Mouse (Mus musculus) embryonic stem cell, embryonic (primary cell): Measurements from ENCODE around the gene Ppp1r14d.

Experiments
- CTCF ChIA-PET, 4 experiments: fragments of 300-600 bp in 2 of 4; fragments of 350-600 bp in 2 of 4; sonication (Branson Sonifier 250); formaldehyde crosslinking; loops; one replicate each; lab custom pipeline; 2022; ENCODE audit warnings: inconsistent platforms in 2 of 4; lab: Charles Lee
- POLR2A ChIA-PET, 4 experiments: fragments of 300-600 bp in 2 of 4; fragments of 350-600 bp in 2 of 4; sonication (Branson Sonifier 250); formaldehyde crosslinking; loops; one replicate each; lab custom pipeline; 2022; ENCODE audit warnings: antibody characterized with exemption in 4 of 4, inconsistent platforms in 1 of 4; lab: Charles Lee

Ppp1r14d gene

DNA sequence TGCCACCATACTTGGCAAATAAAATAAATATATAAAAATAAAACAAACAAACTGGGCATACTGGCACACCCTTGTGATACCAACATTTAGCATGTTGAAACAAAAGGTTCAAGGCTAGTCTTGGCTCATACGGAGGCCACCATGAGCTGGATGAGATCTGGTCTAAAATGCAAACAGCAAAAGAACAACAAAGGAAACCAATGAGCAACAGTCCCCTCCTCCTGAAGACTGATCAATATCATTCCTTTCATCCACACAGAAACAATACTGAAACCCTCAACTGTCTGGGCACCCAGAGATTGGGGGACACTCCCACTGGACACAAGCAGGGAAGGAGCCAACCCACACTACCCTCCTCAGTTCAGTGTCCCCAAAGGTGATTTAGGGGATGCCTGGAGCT, 32.2 kb downstream of the Ppp1r14d start:
- ChIA-PET CTCF (interaction anchor here in 2 of 4 experiments (0.7 to 1.3 kb wide), 3 partner anchors 8 to 30 kb away, joined by 3 to 5 read pairs (median 3); no protein-coding TSS in a partner anchor), POLR2A (interaction anchor here in 1 of 4 experiments (0.9 to 1.4 kb wide), 2 partner anchors 27 to 53 kb away, joined by 3 to 6 read pairs; no protein-coding TSS in a partner anchor)

- CTCF ChIA-PET = interaction anchor here in 2 of 4 experiments (0.7 to 2.3 kb wide), 4 partner anchors 8 to 92 kb away, joined by 3 to 7 read pairs (median 4); partner anchors contain the start of gene Vps18 (in 2 of the 2)
- POLR2A ChIA-PET = interaction anchor here in 2 of 4 experiments (0.6 to 4.3 kb wide), 10 partner anchors 9 to 453 kb away, joined by 3 to 12 read pairs (median 3); partner anchors contain the start of genes Ino80 (in 1 of the 2), Spint1 (in 1 of the 2) and Vps18 (in 1 of the 2)
Observed at GRCm38 (mm10) chr2:119196316-119197108, 33.2 kb downstream of the Ppp1r14d start.

DNA sequence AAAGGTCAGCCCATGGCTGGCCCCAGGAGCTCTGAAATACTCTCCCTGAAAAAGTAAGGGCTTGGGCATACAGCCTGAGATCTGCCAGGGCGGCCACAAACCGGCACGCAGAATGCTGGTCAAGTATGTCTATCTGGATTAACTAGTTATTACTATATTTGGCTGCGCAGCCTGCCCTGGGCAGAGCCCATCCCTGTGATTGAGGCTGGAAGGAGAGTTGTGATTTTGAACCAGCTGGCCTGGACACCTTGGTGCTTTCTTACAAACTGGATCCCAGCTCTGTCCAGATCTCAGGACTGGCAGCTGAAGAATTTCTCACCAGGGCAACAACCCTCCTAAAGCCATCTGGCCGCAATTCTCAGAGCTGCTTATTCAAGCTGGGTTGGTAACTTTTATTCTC, 35.6 kb downstream of the Ppp1r14d start:
- CTCF ChIA-PET = interaction anchor here in 2 of 4 experiments (0.7 to 2.3 kb wide), 3 partner anchors 8 to 94 kb away, joined by 3 to 7 read pairs (median 6); partner anchors contain the start of gene Vps18 (in 2 of the 2)
- POLR2A ChIA-PET = interaction anchor here in 1 of 4 experiments (0.7 to 4.3 kb wide), 6 partner anchors 9 to 95 kb away, joined by 3 to 12 read pairs (median 4); partner anchors contain the start of genes Ppp1r14d and Vps18

- POLR2A ChIA-PET = interaction anchor here in 2 of 4 experiments (0.6 to 1.0 kb wide), 4 partner anchors 30 to 60 kb away, joined by 3 to 9 read pairs (median 4); no protein-coding TSS in a partner anchor
- CTCF ChIA-PET = no interaction called here
Observed at GRCm38 (mm10) chr2:119190969-119191368, 38.7 kb downstream of the Ppp1r14d start.

GRCm38 (mm10) chr2:119189029-119189710, 40.5 kb downstream of the Ppp1r14d start:
- ChIA-PET POLR2A (interaction anchor here in 3 of 4 experiments (0.7 to 1.4 kb wide), 14 partner anchors 12 to 143 kb away, joined by 3 to 7 read pairs (median 3); no protein-coding TSS in a partner anchor), CTCF (interaction anchor here (0.5 to 3.4 kb wide), 47 partner anchors 8 to 1350 kb away, joined by 3 to 21 read pairs (median 4); partner anchors contain the start of genes Vps18 (in 2 of the 4), Gchfr (in 1 of the 4), Gm14137 (in 1 of the 4) and Rhov (in 1 of the 4))

- POLR2A ChIA-PET = interaction anchor here in 1 of 4 experiments (0.6 kb wide), 1 partner anchor 1680 kb away, joined by 3 read pairs; no protein-coding TSS in a partner anchor
Observed at GRCm38 (mm10) chr2:119182914-119183313, 46.8 kb downstream of the Ppp1r14d start.

DNA sequence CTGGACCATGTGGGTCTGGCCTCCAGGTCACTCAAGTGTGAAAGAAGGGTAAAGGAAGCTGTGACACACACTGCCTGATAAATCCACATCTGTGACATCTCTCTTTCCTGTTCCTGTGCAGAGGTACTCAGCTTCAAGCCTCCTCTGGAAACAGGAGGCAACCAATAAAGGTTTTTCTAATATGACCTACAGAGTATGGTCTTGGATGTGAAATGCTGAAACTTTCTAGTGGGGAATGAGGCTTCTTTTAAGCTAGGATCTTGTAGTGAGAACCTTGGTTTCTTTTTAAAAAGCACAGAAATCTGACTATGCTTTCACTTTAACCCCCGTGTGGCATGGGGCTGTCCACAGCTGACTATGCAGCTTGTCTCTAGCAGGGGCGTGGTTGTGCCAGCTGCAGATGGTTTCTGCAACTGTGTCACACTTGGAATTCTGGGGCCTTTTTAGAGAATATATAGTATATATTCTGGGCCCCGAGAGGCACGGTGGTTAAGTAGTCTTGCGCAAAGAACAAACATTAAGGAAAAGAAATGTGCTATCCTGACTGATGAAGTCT, 52.2 kb downstream of the Ppp1r14d start:
- ChIA-PET CTCF (interaction anchor here in 3 of 4 experiments (0.6 to 3.2 kb wide), 6 partner anchors 10 to 148 kb away, joined by 3 to 14 read pairs (median 4); partner anchors contain the start of gene Ccdc32 (in 1 of the 3)), POLR2A (interaction anchor here in 2 of 4 experiments (1.0 kb wide), 2 partner anchors 11 to 12 kb away, joined by 3 read pairs; no protein-coding TSS in a partner anchor)

More at GRCm38 (mm10) chr2:119182914-119183313, 46.8 kb downstream of the Ppp1r14d start:
- CTCF ChIA-PET = interaction anchor here in 3 of 4 experiments (0.6 to 1.5 kb wide), 4 partner anchors 38 to 1511 kb away, joined by 3 to 5 read pairs (median 4); no protein-coding TSS in a partner anchor

DNA sequence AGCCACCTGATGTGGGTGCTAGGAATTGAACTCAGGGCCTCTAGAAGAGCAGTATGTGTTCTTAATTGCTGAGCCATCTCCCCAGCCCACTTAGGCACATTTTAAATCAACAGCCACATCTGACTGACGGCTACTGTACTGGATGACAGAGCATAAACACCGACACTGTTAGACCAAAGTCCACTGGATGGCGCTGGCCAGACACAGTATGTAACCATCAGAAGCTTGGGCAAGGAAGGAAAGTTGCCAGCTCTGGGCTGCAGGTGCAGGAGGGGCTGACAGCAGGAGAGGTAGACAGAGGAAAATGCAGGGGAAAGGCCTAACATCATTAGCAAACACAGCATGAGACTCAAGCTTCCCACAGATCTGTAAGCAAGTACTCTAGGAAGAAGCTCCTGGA, 52.9 kb downstream of the Ppp1r14d start:
- POLR2A ChIA-PET = interaction anchor here in 2 of 4 experiments (0.6 to 0.7 kb wide), 2 partner anchors 48 to 63 kb away, joined by 3 to 4 read pairs; no protein-coding TSS in a partner anchor
- CTCF ChIA-PET = interaction anchor here in 3 of 4 experiments (0.6 to 3.2 kb wide), 5 partner anchors 10 to 147 kb away, joined by 3 to 14 read pairs (median 3); partner anchors contain the start of gene Ccdc32 (in 1 of the 3)

GRCm38 (mm10) chr2:119175614-119176013, 54.1 kb downstream of the Ppp1r14d start:
- ChIA-PET POLR2A (interaction anchor here in 1 of 4 experiments (1.0 kb wide), 1 partner anchor 9 kb away, joined by 3 read pairs; no protein-coding TSS in a partner anchor), CTCF (interaction anchor here in 1 of 4 experiments (1.7 kb wide), 1 partner anchor 14 kb away, joined by 5 read pairs; no protein-coding TSS in a partner anchor)

DNA sequence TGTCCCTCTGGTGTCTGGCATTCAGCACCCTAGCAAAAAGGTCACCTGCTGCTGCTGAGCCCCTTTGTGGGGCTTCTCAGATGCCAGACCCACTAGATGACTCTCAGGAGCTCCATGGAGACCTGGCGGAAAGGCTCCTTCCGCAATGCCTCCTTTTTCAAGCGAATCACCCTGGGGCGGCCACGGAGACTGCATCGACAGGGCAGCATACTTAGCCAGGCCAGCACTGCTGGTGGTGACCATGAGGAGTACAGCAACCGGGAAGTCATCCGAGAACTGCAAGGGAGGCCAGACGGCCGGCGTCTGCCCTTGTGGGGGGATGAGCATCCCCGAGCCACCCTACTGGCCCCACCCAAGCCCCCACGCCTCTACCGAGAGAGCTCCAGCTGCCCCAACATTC, 54.8 kb downstream of the Ppp1r14d start:
- POLR2A ChIA-PET = interaction anchor here in 2 of 4 experiments (0.6 to 1.0 kb wide), 2 partner anchors 8 to 188 kb away, joined by 3 to 4 read pairs; no protein-coding TSS in a partner anchor
- CTCF ChIA-PET = interaction anchor here in 1 of 4 experiments (0.6 to 1.7 kb wide), 2 partner anchors 15 to 70 kb away, joined by 3 to 5 read pairs; no protein-coding TSS in a partner anchor

- POLR2A ChIA-PET = interaction anchor here in 1 of 4 experiments (0.6 kb wide), 1 partner anchor 187 kb away, joined by 4 read pairs; no protein-coding TSS in a partner anchor
- CTCF ChIA-PET = interaction anchor here in 1 of 4 experiments (1.7 kb wide), 1 partner anchor 16 kb away, joined by 5 read pairs; no protein-coding TSS in a partner anchor
Observed at GRCm38 (mm10) chr2:119173991-119174651, 55.6 kb downstream of the Ppp1r14d start, which contains the start of gene Gm14137. Gene Gm14137, plus strand, starts transcription at chr2:119174509.

DNA sequence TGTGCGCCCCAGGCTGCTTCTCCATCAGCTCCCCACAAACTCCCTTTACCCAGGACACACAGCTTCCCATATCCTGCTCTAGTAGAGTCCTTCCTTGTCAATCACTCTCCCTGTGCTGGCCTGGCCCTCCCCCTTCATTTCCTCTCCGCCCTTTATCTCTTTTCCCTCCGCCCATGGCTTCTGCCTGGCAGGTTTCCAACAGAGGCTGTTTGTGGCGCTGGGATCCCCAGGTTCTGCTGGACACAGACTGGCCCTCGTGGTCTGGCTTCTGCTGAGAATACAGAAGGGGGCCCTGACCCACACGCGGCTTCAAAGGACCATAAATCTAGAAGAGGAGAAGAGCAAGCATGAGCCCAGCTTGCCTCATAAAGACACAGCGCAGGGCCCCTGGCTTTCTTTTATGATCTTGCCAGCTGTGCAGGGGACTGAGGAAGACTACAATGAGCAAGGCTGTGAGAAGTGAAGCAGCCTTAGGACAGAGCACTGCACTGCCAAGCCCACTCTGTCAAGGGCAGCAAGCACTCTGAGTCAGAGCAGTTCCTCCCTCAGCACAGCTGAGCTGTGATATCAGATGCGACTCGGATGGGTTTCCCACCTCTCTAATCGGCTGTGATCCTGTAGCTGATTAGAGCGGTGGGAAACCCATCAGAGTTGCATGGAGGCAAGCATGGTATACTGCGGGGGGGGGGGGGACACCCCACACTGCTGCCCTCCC, 56.7 kb downstream of the Ppp1r14d start:
- ChIA-PET POLR2A (interaction anchor here in 3 of 4 experiments (0.5 to 2.1 kb wide), 11 partner anchors 8 to 198 kb away, joined by 3 to 8 read pairs (median 4); no protein-coding TSS in a partner anchor), CTCF (interaction anchor here in 2 of 4 experiments (1.1 to 2.5 kb wide), 2 partner anchors 11 to 16 kb away, joined by 3 to 8 read pairs; no protein-coding TSS in a partner anchor)

DNA sequence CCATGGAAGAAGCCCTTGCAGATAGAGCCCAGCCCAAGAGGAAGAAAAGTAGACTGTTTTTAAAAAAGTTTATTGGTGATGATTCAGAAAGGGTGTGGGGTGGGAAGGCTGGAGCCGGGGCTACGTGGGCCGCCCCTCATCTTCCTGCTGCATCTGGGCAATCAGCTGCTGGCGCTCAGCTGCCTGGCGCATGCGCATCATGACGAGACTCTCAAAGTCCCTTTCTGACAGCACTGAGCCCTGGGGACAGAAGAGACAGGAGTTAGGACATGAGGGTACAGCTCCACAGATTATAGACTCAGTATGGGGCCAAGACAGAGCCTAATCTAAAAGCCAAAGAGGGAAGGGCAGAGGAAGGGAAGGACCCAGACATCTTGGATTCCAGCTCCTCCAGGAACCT, 57.3 kb downstream of the Ppp1r14d start:
- ChIA-PET CTCF (interaction anchor here in 3 of 4 experiments (0.5 to 2.5 kb wide), 4 partner anchors 11 to 686 kb away, joined by 3 to 8 read pairs (median 4); no protein-coding TSS in a partner anchor), POLR2A (interaction anchor here in 3 of 4 experiments (0.5 to 2.1 kb wide), 11 partner anchors 9 to 183 kb away, joined by 3 to 8 read pairs (median 4); no protein-coding TSS in a partner anchor)

DNA sequence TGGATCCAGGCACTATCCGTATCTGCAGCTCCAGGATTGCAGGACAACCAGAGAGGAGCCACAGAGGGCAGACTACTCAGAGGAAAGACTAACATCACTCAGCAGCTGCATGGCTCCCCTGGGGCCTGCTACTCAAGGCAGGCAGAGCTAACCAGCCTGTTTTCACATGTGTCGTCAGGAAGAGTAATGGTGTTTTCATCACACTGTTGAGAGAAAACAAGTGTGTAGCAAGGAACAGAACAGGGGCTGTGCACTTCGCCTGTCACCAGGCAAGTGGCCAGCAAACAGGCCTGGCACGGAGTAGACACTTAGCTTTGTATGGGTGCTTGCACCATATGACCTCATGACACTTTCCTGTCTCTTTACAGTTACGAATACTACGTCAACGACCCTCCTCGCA, 58.1 kb downstream of the Ppp1r14d start:
- POLR2A ChIA-PET = interaction anchor here in 2 of 4 experiments (0.5 to 2.1 kb wide), 8 partner anchors 10 to 184 kb away, joined by 3 to 7 read pairs (median 3); no protein-coding TSS in a partner anchor
- CTCF ChIA-PET = interaction anchor here in 2 of 4 experiments (0.6 to 2.5 kb wide), 3 partner anchors 18 to 685 kb away, joined by 3 to 8 read pairs (median 3); no protein-coding TSS in a partner anchor

DNA sequence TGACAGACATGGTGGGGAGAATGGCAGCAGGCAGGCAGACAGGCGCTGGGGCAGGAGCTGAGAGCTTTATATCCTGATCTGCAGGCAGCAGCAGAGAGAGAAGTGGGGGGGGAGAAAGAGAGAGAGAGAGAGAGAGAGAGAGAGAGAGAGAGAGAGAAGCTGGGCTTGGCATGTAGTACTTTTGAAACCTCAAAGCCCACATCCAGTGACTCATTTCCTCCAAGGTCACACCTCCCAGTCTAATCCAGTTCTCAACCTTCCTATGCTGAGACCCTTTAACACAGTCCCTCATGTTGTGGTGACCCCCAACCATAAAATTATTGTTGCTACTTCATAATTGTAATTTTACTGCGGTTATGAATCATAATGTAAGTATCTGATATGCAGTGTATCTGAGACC, 59.4 kb downstream of the Ppp1r14d start:
- ChIA-PET POLR2A (no interaction called here), CTCF (interaction anchor here in 1 of 4 experiments (1.0 kb wide), 1 partner anchor 119 kb away, joined by 3 read pairs; no protein-coding TSS in a partner anchor)
